Mouse (Mus musculus): ENCODE results near the gene Tfb1m. TPM values are rescaled to one million over a fixed set of nuclear protein-coding genes. Genes with fewer than 3 reads are reported as not detected.

The Tfb1m gene
- total RNA-seq, 1 experiment from 2014 or later = 14.6 TPM

DNA sequence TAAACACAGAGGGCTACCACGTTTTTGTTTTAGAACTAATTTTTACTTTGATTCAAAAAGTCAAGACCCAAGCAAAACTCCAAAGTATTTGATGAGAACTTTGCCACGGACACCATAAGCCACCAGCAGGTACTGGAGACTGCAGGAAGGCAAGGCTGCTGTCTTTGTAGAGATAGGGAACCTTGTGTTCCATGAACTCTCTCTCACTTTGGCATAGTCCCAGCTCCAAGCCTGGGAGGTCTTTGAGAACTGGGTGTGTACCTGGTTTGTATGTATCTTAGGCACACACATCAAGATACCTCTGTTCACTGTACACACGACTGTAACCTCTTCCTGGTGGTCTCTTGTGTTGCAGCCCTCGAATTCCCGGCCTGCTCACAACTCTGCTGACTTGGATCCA lies 43.3 kb downstream of the Tfb1m start:
- no peak for DNase-seq

- peak; percentile 79 for DNase-seq
Observed at GRCm38 (mm10) chr17:3509841-3510240, 47.7 kb downstream of the Tfb1m start.

DNA sequence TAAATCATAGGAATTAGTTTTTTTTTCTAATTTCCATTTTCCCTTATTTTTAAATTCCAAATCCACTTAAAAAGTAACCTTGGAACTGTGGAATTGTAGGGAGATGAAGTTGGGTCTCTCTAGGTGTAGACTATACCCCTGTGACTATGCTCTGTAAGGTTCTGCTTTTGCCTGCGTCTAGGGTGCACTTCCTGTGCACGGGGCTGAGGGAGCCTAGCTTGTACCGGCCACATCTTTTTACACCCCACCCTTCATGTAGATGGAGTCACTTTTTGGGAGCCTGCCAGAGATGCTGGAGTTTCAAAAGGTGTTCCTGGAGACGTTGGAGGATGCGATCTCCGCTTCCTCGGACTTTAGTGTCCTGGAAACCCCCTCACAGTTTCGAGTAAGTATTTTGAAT lies 51.1 kb downstream of the Tfb1m start:
- DNase-seq = no peak

DNA sequence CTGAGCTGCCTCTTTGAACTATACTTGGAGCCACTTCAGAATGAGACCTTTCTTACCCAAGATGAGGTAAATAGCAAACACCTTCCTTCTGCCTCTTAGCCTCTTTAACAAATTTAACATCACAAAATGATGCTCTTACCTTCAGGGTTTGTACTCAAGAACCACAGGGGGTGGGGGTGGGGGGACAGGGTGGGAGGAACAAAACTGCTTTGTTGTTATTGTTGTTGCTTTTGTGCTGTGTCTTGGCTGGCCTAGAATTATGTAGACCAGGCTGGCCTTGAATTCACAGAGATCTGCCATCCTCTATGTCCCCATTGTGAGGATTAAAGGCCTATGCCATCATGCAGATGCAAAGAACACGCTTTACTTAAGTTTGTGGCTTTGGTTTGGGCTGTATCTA lies 51.9 kb downstream of the Tfb1m start:
- DNase-seq = no peak

- DNase-seq = no peak
Observed at GRCm38 (mm10) chr17:3500936-3501335, 56.6 kb downstream of the Tfb1m start.

GRCm38 (mm10) chr17:3500076-3500475 lies 57.5 kb downstream of the Tfb1m start:
- no peak for DNase-seq

DNA sequence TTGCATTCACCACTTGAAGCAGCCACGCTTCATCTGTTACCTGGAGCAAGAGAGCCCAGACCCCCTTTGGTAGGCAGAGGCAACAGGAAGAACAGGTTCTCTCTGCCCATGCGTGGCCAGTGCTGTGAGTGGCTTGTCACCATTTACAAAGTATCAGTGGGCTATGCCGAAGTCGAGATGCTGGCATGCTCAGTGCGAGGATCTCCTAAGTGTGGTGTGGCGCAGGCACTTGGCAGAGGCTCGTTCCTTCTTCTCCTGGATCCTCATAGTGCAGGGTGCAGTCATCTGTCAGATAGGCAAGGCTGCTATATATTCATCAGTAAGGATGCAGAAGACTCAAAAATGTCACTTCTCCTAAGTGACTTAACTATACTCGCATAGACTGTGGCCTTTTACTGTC lies 58.1 kb downstream of the Tfb1m start:
- DNase-seq = no peak

DNA sequence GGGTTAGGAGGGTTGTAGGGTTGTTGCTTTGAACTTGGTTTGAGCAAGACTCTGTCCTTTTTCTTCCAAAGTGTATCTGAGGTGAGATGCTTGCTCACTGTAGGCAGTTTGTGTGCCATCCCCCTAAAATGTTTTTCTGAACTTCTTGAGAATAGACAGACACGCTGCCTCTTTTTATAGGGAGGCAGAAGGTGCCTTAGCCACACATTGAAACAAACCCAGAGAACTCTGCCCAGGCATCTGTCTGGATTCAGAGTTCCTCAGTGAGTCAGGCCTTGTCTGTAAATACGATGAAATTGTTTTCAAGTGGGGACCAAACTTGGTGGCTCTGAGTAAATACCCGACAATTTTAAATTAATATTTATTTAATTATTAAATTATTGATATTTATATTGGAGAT lies 59.0 kb downstream of the Tfb1m start:
- no peak for DNase-seq

DNA sequence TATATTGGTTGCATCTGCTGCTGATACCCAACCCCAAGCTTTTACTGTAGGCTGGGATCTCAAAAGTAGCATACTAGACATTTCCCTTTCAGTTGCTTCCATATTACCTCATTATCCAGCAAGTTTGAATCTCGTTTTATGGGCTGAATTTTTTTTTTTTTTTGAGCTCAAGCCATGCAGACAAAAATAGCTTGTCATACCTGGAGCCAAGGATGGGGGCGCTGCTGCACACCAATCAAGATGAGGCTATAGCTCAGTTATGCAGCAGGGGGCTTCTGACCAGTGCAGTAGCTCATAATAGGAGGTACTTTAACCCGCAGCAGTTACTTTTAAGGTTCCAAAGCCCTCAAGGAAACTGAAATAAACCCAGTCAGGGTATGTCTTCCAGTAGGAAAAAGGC lies 59.5 kb downstream of the Tfb1m start:
- peak; percentile 66 for DNase-seq

DNA sequence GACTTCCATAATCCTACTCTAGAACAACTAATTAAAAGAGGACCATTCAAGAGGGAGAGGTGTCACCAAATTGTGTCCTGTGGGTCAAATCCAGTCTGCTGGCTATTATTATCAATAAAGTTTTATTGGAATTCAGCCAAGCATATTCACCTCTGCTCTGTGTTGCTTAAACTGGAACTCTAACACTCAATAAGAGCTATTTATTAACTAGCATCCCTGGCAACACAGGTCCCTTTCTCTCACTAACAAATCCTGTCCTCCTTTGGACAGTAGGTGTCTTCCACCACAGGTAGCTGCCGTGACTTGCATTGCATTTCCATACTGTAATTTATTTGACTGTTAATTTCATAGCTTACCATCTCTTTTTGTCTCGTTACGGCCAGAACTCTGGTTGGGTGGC lies 61.5 kb downstream of the Tfb1m start:
- DNase-seq = no peak

DNA sequence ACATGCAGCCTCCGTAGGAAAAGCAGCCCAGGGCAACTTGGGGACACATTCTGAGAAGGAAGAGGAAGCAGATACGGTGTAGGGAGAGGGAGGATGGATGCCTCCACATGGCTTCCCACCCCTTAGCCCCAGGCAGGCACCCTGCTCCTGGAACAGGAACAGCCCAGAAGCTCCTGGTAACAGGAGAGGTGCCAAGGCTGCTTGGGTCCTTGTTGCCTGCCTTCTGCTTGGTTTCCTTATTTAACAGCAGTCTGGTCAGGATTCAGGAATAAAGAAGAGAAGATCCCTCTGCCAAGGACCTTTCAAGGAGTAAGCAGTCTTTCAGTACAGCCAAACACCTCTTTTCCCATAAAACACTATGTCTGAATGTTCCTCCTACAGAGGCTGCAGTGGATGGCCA lies 62.0 kb downstream of the Tfb1m start:
- no peak for DNase-seq

DNA sequence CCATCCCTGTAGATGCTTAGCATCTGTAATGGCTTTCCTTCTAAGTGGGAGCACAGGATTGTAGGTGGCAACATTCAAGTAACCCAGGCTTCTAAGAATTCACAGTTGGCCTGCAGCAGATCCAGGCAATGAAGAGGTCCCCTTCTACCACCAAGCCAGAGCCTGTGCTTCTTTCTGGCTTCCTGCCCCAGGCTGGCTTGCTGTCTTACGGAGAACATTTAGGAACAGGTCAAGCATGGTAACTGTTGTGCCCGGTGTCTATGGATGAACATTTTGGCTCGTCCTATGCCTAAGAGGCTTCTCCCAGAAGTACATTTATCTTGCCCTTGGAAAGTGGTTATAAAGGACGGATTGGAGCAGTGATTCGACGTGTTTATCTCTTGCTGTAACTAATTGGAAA lies 65.9 kb downstream of the Tfb1m start:
- no peak for DNase-seq

- DNase-seq = peak; percentile 24
Observed at GRCm38 (mm10) chr17:3491065-3491464, 66.5 kb downstream of the Tfb1m start.

DNA sequence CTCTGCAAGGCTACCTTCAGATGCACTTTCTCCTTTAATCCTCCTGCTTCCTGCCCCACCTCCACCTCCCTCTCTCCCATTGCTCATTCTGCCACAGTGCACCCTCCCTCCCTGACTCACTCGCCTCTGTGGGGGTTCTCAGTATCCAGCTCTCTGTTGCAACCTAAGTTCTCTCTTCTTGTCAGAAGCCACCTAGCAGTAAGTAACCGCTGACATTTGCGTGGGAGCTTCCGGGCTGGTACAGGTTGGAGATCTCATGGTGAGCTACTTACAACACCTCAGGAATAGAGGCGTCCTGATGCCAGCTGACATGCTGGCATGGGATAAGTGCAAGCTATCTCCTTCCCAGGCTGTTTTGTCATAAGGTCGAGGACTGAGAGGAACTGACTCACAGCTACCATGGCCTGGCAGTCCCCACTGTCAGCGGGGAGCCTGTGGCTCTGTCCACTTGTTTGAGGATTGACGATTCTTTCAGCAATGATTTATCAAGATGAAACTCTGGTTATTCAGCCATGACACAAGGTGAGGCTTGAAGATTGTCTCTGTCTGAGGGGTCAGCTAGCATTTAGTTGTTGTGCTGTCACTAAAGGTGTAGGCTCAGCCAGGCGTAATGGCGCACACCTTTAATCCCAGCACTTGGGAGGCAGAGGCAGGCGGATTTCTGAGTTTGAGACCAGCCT lies 67.2 kb downstream of the Tfb1m start:
- DNase-seq = peak; percentile 73

GRCm38 (mm10) chr17:3487721-3488601 lies 69.6 kb downstream of the Tfb1m start:
- DNase-seq = peak; percentile 18

- DNase-seq = no peak
Observed at GRCm38 (mm10) chr17:3487211-3487610, 70.4 kb downstream of the Tfb1m start.

DNA sequence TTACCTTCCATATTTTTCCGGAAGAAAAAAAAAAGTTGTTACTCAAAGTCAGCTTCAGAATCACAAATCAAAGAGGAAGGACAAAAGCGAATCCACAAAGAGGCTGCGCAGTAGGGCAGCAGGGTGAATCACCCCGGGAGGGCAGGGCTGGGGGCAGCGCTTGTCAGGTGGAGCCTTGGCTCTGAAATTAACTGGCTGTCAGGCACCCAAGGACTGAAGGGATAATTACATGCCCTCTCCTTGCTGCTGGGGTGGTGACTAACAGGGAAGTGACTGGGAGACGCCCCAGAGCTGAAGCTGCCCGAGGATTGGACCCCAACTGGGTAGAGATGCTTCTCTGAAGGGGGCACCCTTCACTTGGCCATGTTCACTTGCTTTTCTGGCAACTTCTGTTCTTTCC lies 71.7 kb downstream of the Tfb1m start:
- DNase-seq = peak; percentile 84

DNA sequence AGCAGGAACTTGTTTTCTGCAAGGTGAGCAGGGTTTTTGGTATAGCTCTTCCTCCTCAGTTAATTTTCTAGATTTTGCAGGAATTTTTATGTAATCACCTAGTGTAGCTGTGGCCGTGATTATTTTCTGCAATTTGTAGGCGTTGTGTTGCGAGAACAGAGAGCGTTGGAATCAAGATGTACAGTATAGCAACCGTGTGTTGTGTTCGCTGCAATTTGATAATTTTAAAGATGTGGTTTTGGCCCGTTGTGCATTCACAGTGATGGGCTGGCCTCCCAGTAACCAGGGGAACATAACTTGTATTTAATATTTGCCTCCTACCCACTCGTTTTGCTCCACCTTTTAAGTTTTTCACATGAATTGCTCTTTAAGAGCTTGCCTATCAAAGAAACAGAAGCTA lies 74.5 kb downstream of the Tfb1m start:
- DNase-seq = no peak

DNA sequence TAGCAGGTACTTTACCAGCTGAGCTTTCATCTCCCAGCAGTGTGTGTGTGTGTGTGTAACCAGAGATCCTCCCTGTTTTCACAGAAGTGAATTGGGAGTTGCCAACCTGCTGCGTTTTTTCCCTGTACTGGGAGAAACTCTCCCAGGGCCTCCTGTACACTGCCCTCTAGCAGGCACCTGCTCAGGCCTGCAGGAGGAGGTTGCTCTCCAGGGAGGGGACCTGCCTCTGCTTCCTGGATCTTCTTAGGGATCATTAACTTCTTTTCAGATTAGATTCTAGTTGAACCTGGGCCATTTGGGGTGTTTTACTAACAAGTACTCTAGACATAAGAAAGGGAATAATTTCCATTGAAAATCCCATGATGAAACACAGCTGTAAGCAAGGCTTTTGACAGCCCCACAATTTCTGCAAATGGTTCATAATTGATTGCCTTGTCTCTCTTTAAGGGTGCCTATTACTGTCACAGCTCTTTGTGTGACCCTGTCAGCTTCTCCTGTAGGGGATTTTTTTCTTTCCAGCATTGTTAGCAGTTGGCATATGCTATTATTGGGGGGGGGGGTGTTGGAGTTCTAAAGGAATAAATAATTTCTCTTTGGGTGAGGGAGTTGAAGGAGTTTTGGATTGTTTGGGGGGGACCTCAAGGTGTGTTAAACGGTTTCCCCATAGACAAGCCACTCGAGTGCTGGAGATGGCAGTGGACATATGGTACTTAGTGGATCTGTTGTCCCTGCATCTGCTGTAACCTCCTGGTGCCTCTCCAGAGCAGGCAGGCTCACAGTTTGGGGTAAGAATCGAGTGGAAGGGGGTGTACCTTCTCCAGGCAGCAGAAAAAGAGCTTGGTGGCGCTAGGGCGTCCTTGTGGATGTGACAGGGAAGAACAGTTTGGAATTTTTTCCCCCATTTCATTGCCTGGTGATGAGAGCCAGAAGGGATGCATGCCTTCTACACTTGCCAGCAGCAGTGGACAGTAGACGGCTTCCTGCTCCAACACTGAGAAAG lies 75.7 kb downstream of the Tfb1m start:
- no peak for DNase-seq

GRCm38 (mm10) chr17:3476546-3476945 lies 81.0 kb downstream of the Tfb1m start:
- DNase-seq = no peak

DNA sequence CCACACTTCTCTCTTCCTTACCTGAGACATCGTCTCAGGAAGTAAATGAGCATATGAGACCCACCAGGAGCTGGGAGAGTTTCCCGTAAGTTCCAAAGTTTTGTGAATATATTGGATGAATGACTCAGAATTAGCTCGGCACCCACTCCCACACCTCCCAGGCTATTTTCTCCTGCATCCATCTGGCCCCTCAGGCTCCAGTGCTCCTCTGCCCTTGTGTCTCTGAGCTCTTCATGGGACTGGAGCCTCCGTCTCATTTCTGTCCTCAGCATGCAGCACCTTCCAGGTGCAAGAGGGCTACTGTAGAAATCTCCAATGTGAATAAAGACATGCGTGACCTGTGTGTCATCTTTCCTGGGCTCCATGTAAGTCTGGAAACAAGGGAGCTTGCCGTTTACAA lies 85.6 kb downstream of the Tfb1m start:
- DNase-seq = no peak

Measured in adrenal gland, postnatal 14 days (tissue).